9 mouse cellular contexts compared by ENCODE assay signal in genomic region chr4:129639221-129639620, GRCm38 (mm10). TPM values are rescaled to one million over a fixed set of nuclear protein-coding genes. Genes with fewer than 3 reads are reported as not detected.
DNase-seq lines count a peak whose midpoint lies in the region; ATAC-seq and TF ChIP-seq lines count a peak whose summit lies in the region.
"Had no signal": no experiment of that assay in that cellular context is flagged by ENCODE, and none has a peak within 500 bp of the region (broad histone marks: within the 10 kb centered on the region; RNA-seq: fewer than 3 reads in every experiment).

No protein-coding gene starts in this region.

- no peak for ATAC-seq in embryonic facial prominence, embryonic 14.5 days (ENCODE audit: low read depth)
- no peak for ATAC-seq in hindbrain, postnatal 0 days
- ATAC-seq in inflammation-experienced regulatory T-cells, adult 6 months: no peak

- H3K9ac ChIP-seq in embryonic facial prominence, embryonic 14.5 days (ENCODE audit: low read depth, low read length): peak overlapping the region; percentile 90; the same call in 1 of the 2 replicates
- H3K9ac ChIP-seq in hindbrain, postnatal 0 days (replicated peaks; ENCODE audit: low read length): 0 out of 2 replicates have a peak overlapping the region, but pooled peaks have one; percentile 76

- peaks cover 25% of the 10 kb centered on the region for H3K79me2 ChIP-seq in myocyte (ENCODE audit: control insufficient read depth, insufficient read depth)

- 81% methylated on average over 15 of the region's 15 CpGs for WGBS in embryonic facial prominence, embryonic 14.5 days
- 72% methylated on average over 15 of the region's 15 CpGs for WGBS in hindbrain, postnatal 0 days

- H3ac ChIP-seq in myocyte (ENCODE audit: control insufficient read depth, insufficient read length): no peak overlapping the region

- H3K4me3 ChIP-seq in layer of hippocampus, adult 2 months: peak overlapping the region; percentile 80
- H3K4me3 ChIP-seq in embryonic facial prominence, embryonic 14.5 days (ENCODE audit: low read depth, low read length): peak overlapping the region; percentile 70
- H3K4me3 ChIP-seq in hindbrain, postnatal 0 days (ENCODE audit: low read length): peak overlapping the region; percentile 64; the same call in 1 of the 2 replicates
- peak overlapping the region; percentile 54 for H3K4me3 ChIP-seq in myocyte

- peak overlapping the region; percentile 95; the same call in 1 of the 2 replicates for H3K27ac ChIP-seq in layer of hippocampus, adult 2 months
- H3K27ac ChIP-seq in embryonic facial prominence, embryonic 14.5 days (replicated peaks; ENCODE audit: low read depth, low read length): no peak overlapping the region
- H3K27ac ChIP-seq in hindbrain, postnatal 0 days: no peak overlapping the region

- intact Hi-C loops in left cerebral cortex, postnatal 4 days (cut with DNase I): no loop called here

- peak overlapping the region; percentile 89 for H3K4me2 ChIP-seq in embryonic facial prominence, embryonic 14.5 days (ENCODE audit: low read depth, low read length)
- peak overlapping the region; percentile 72 for H3K4me2 ChIP-seq in hindbrain, postnatal 0 days (ENCODE audit: low read depth, low read length)
- peak overlapping the region; percentile 82 for H3K4me2 ChIP-seq in myocyte (ENCODE audit: low read depth)

- H3K36me3 ChIP-seq in embryonic facial prominence, embryonic 14.5 days (ENCODE audit: control insufficient read depth, insufficient read depth, low read length): peaks cover 53% of the 10 kb centered on the region
- peaks cover 35% of the 10 kb centered on the region for H3K36me3 ChIP-seq in hindbrain, postnatal 0 days (ENCODE audit: insufficient read depth, low read length)
- peaks cover 28% of the 10 kb centered on the region for H3K36me3 ChIP-seq in myocyte (ENCODE audit: control insufficient read depth, insufficient read depth)

- H3K27me3 ChIP-seq in embryonic facial prominence, embryonic 14.5 days (replicated peaks; ENCODE audit: control insufficient read depth, insufficient read depth, low read length): no peaks in the 10 kb centered on the region
- no peaks in the 10 kb centered on the region for H3K27me3 ChIP-seq in hindbrain, postnatal 0 days (ENCODE audit: insufficient read depth, low read length)
- no peaks in the 10 kb centered on the region for H3K27me3 ChIP-seq in myocyte (ENCODE audit: control insufficient read depth, insufficient read depth, insufficient read length)

- no peak for DNase-seq in layer of hippocampus, adult 2 months (ENCODE audit: low spot score in 2 of 2)
- no peak for DNase-seq in layer of hippocampus, adult 9-10 months (ENCODE audit: low spot score)
- DNase-seq in embryonic facial prominence, embryonic 14.5 days (ENCODE audit: low spot score): no peak
- no peak for DNase-seq in hindbrain, postnatal 0 days (ENCODE audit: low spot score)
- DNase-seq in kidney, postnatal 10 days: no peak
- DNase-seq in left cerebral cortex, postnatal 4 days: no peak

- no peak for TF ChIP-seq CTCF in layer of hippocampus, adult 2 months (conservative IDR thresholded peaks at IDR 0.05)
- TF ChIP-seq CTCF in hindbrain, postnatal 0 days (IDR thresholded peaks at IDR 0.05; ENCODE audit: low read depth): no peak

- H3K4me1 ChIP-seq in embryonic facial prominence, embryonic 14.5 days (ENCODE audit: control insufficient read depth, insufficient read depth, low read length): peaks cover 21% of the 10 kb centered on the region
- H3K4me1 ChIP-seq in hindbrain, postnatal 0 days (ENCODE audit: insufficient read depth, low read length): peaks cover 15% of the 10 kb centered on the region

- no peaks in the 10 kb centered on the region for H3K9me3 ChIP-seq in embryonic facial prominence, embryonic 14.5 days (ENCODE audit: control insufficient read depth, low read length)
- H3K9me3 ChIP-seq in hindbrain, postnatal 0 days (ENCODE audit: low read length): no peaks in the 10 kb centered on the region

- no peak for TF ChIP-seq POLR2A in myocyte (IDR thresholded peaks at IDR 0.05; ENCODE audit: insufficient read length, low read depth)

TF ChIP-seq in myocyte, 11 proteins besides CTCF, POLR2A, EP300 and RAD21:
- TF ChIP-seq E2F4 (IDR thresholded peaks at IDR 0.05; ENCODE audit: insufficient read depth) (no peak), MYOD1 (IDR thresholded peaks at IDR 0.05; ENCODE audit: control insufficient read depth in 1 of 3, insufficient read length in 2 of 3, low read depth in 2 of 3) (no peak), TCF3 (IDR thresholded peaks at IDR 0.05; ENCODE audit: insufficient read length, low read depth) (no peak), USF1 (IDR thresholded peaks at IDR 0.05; ENCODE audit: low read depth) (no peak), TCF12 (IDR thresholded peaks at IDR 0.05; ENCODE audit: insufficient read depth, poor library complexity, severe bottlenecking) (no peak), REST (IDR thresholded peaks at IDR 0.05; ENCODE audit: insufficient read depth, insufficient read length) (no peak), CEBPB (IDR thresholded peaks at IDR 0.05; ENCODE audit: insufficient read depth, poor library complexity, severe bottlenecking) (no peak), POLR2AphosphoS2 (IDR thresholded peaks at IDR 0.05; ENCODE audit: insufficient read length, low read depth) (no peak), SRF (IDR thresholded peaks at IDR 0.05; ENCODE audit: control insufficient read depth, insufficient read length, low read depth) (no peak), MAX (IDR thresholded peaks at IDR 0.05; ENCODE audit: low read depth) (no peak), MYOG (IDR thresholded peaks at IDR 0.05; ENCODE audit: control insufficient read depth in 1 of 3, insufficient read depth in 1 of 3, insufficient read length in 2 of 3, low read depth in 2 of 3) (no peak)

RNA-seq across cellular contexts. Expression of gene Txlna, which starts 1.6 kb away (rescaled TPM):
- 10 to 100 TPM; 49.7 to 51.3 TPM for total RNA-seq in layer of hippocampus, adult 2 months (2021)
- polyA plus RNA-seq in embryonic facial prominence, embryonic 14.5 days (2014; fragmentation: Nextera tagmentation; extraction: Ambion mirVana): 96.7 and 111 TPM in 2 replicates
- 31.6 and 32.2 TPM in 2 replicates for total RNA-seq in hindbrain, postnatal 0 days (2014; rRNA removed)
- polyA plus RNA-seq in hindbrain, postnatal 0 days (2015; fragmentation: Nextera tagmentation; extraction: Ambion mirVana): 29.3 and 29.5 TPM in 2 replicates
- 23.6 TPM for polyA plus RNA-seq in myocyte (2012; fragmentation: generic; extraction: Trizol)
- 10 to 100 TPM; 17.1 to 26.8 (median 21.4) TPM for polyA plus RNA-seq in inflammation-experienced regulatory T-cells, adult 6 months (2017; shearing (Covaris generic))
- total RNA-seq in left cerebral cortex, postnatal 4 days (2021): 10 to 100 TPM; 39.7 to 44.7 TPM

RNA-seq across cellular contexts. Expression of gene Ccdc28b, which starts 15.5 kb away (rescaled TPM):
- 10 to 100 TPM; 70.2 to 81.0 TPM for total RNA-seq in layer of hippocampus, adult 2 months (2021)
- polyA plus RNA-seq in embryonic facial prominence, embryonic 14.5 days (2014; fragmentation: Nextera tagmentation; extraction: Ambion mirVana): 49.7 and 50.5 TPM in 2 replicates
- 55.0 and 77.7 TPM in 2 replicates for total RNA-seq in hindbrain, postnatal 0 days (2014; rRNA removed)
- polyA plus RNA-seq in hindbrain, postnatal 0 days (2015; fragmentation: Nextera tagmentation; extraction: Ambion mirVana): 150 and 157 TPM in 2 replicates
- 14.8 TPM for polyA plus RNA-seq in myocyte (2012; fragmentation: generic; extraction: Trizol)
- polyA plus RNA-seq in inflammation-experienced regulatory T-cells, adult 6 months (2017; shearing (Covaris generic)): 10 to 100 TPM; 30.5 to 54.0 (median 35.4) TPM
- 100 to 1,000 TPM; 125 to 131 TPM for total RNA-seq in left cerebral cortex, postnatal 4 days (2021)

RNA-seq across cellular contexts. Expression of gene Iqcc, which starts 20.3 kb away (rescaled TPM):
- 10 to 100 TPM; 31.5 to 34.3 TPM for total RNA-seq in layer of hippocampus, adult 2 months (2021)
- 26.6 and 29.3 TPM in 2 replicates for polyA plus RNA-seq in embryonic facial prominence, embryonic 14.5 days (2014; fragmentation: Nextera tagmentation; extraction: Ambion mirVana)
- total RNA-seq in hindbrain, postnatal 0 days (2014; rRNA removed): 11.2 and 12.0 TPM in 2 replicates
- 21.0 and 21.1 TPM in 2 replicates for polyA plus RNA-seq in hindbrain, postnatal 0 days (2015; fragmentation: Nextera tagmentation; extraction: Ambion mirVana)
- polyA plus RNA-seq in myocyte (2012; fragmentation: generic; extraction: Trizol): 20.1 TPM
- 10 to 100 TPM; 45.5 to 63.3 (median 53.1) TPM for polyA plus RNA-seq in inflammation-experienced regulatory T-cells, adult 6 months (2017; shearing (Covaris generic))
- 10 to 100 TPM; 26.1 to 28.8 TPM for total RNA-seq in left cerebral cortex, postnatal 4 days (2021)

RNA-seq across cellular contexts. Expression of gene Dcdc2b, which starts 25.2 kb away (rescaled TPM):
- 1 to 10 TPM; 5.7 to 7.4 TPM for total RNA-seq in layer of hippocampus, adult 2 months (2021)
- polyA plus RNA-seq in embryonic facial prominence, embryonic 14.5 days (2014; fragmentation: Nextera tagmentation; extraction: Ambion mirVana): 1.7 and 2.4 TPM in 2 replicates
- total RNA-seq in hindbrain, postnatal 0 days (2014; rRNA removed): not detected in 2 replicates
- 4.1 TPM in 2 replicates for polyA plus RNA-seq in hindbrain, postnatal 0 days (2015; fragmentation: Nextera tagmentation; extraction: Ambion mirVana)
- polyA plus RNA-seq in myocyte (2012; fragmentation: generic; extraction: Trizol): 0.36 TPM
- 1 to 10 TPM; 2.1 to 5.3 (median 4.3) TPM for polyA plus RNA-seq in inflammation-experienced regulatory T-cells, adult 6 months (2017; shearing (Covaris generic))
- total RNA-seq in left cerebral cortex, postnatal 4 days (2021): 1 to 10 TPM; 3.4 to 4.0 TPM
- total RNA-seq: hematopoietic stem cell, adult 5-6 weeks had no signal

RNA-seq across cellular contexts. Expression of gene Kpna6, which starts 33.3 kb away (rescaled TPM):
- 10 to 100 TPM; 88.7 to 97.9 TPM for total RNA-seq in layer of hippocampus, adult 2 months (2021)
- polyA plus RNA-seq in embryonic facial prominence, embryonic 14.5 days (2014; fragmentation: Nextera tagmentation; extraction: Ambion mirVana): 14.1 and 14.8 TPM in 2 replicates
- total RNA-seq in hindbrain, postnatal 0 days (2014; rRNA removed): 61.6 and 61.8 TPM in 2 replicates
- 11.6 and 13.0 TPM in 2 replicates for polyA plus RNA-seq in hindbrain, postnatal 0 days (2015; fragmentation: Nextera tagmentation; extraction: Ambion mirVana)
- 32.2 TPM for polyA plus RNA-seq in myocyte (2012; fragmentation: generic; extraction: Trizol)
- polyA plus RNA-seq in inflammation-experienced regulatory T-cells, adult 6 months (2017; shearing (Covaris generic)): 10 to 100 TPM in 1 of 3 experiments, 1 to 10 TPM in 2; 8.6 to 11.6 (median 9.9) TPM
- total RNA-seq in left cerebral cortex, postnatal 4 days (2021): 10 to 100 TPM; 78.3 to 83.0 TPM
